Mouse (Mus musculus) MEL (cell line): Measurements from ENCODE around the gene Pard3b. TPM values are rescaled to one million over a fixed set of nuclear protein-coding genes. Genes with fewer than 3 reads are reported as not detected.

Experiments used
- DNase-seq: peaks from one replicate; pipeline ENCODE4 v3.0.0; 2011; ENCODE audit warnings: low read depth, low spot score
- H3K27ac ChIP-seq: 2 replicates; pipeline ENCODE4 v1.5.1; 2012; ENCODE audit warnings: low read depth, mild to moderate bottlenecking, control low read depth, low read length, moderate library complexity; ENCODE audit not compliant: control insufficient read depth
- H3K27me3 ChIP-seq, 2 experiments: fragments of 150-350 bp in 1 of 2; sonication (generic) in 1 of 2; 2 replicates each; pipeline ENCODE4 v1.6.1; 2012; ENCODE audit warnings: low read length in 2 of 2, mild to moderate bottlenecking in 2 of 2, improper control_type of control experiment in 1 of 2, moderate library complexity in 1 of 2; ENCODE audit not compliant: insufficient read depth in 2 of 2, control insufficient read depth in 1 of 2
- H3K36me3 ChIP-seq, 2 experiments: 2 replicates each; pipeline ENCODE4 v1.6.1; 2012 to 2014; ENCODE audit warnings: low read length in 2 of 2, improper control_type of control experiment in 1 of 2, inconsistent platforms in 1 of 2, mild to moderate bottlenecking in 1 of 2; ENCODE audit not compliant: insufficient read depth in 2 of 2, control insufficient read depth in 1 of 2
- H3K4me1 ChIP-seq, 2 experiments: fragments of 150-350 bp in 1 of 2; sonication (generic) in 1 of 2; 2 replicates each; pipeline ENCODE4 v1.6.1; 2012; ENCODE audit warnings: low read length in 2 of 2, improper control_type of control experiment in 1 of 2, mild to moderate bottlenecking in 1 of 2; ENCODE audit not compliant: insufficient read depth in 2 of 2, control insufficient read depth in 1 of 2
- H3K4me3 ChIP-seq, 2 experiments: fragments of 150-350 bp in 1 of 2; sonication (generic) in 1 of 2; 2 replicates each; pipeline ENCODE4 v1.5.1; 2012; ENCODE audit warnings: low read depth in 2 of 2, low read length in 2 of 2, mild to moderate bottlenecking in 2 of 2, moderate library complexity in 2 of 2, control low read depth in 1 of 2, improper control_type of control experiment in 1 of 2; ENCODE audit not compliant: control insufficient read depth in 1 of 2, insufficient read depth in 1 of 2
- H3K79me2 ChIP-seq: 2 replicates; pipeline ENCODE4 v1.6.1; 2012; ENCODE audit warnings: mild to moderate bottlenecking, low read length, moderate library complexity; ENCODE audit not compliant: control insufficient read depth, poor library complexity, insufficient read depth
- H3K9ac ChIP-seq: 2 replicates; pipeline ENCODE4 v1.6.1; 2012; ENCODE audit warnings: low read depth, mild to moderate bottlenecking, control low read depth, low read length, moderate library complexity; ENCODE audit not compliant: control insufficient read depth, poor library complexity, severe bottlenecking
- H3K9me3 ChIP-seq: fragments of 150-350 bp; sonication (generic); replicated peaks from 2 replicates; pipeline ENCODE4 v1.6.1; 2012; ENCODE audit warnings: mild to moderate bottlenecking, low read length, improper control_type of control experiment, moderate library complexity; ENCODE audit not compliant: insufficient read depth
- CHD2 ChIP-seq: IDR thresholded peaks from 2 replicates; pipeline ENCODE4 v1.6.1; 2011; ENCODE audit warnings: low read length, improper control_type of control experiment
- E2F4 ChIP-seq: IDR thresholded peaks from 2 replicates; pipeline ENCODE4 v1.6.1; 2011; ENCODE audit warnings: low read depth, low read length, improper control_type of control experiment, borderline replicate concordance
- JUND ChIP-seq: IDR thresholded peaks from 2 replicates; pipeline ENCODE4 v1.6.1; 2011; ENCODE audit warnings: low read depth, mild to moderate bottlenecking, improper control_type of control experiment, low read length
- KAT2A ChIP-seq: conservative IDR thresholded peaks from 2 replicates; pipeline ENCODE4 v1.6.1; 2012; ENCODE audit warnings: low read depth, low read length, improper control_type of control experiment, inconsistent platforms
- MAZ ChIP-seq: IDR thresholded peaks from 2 replicates; pipeline ENCODE4 v1.6.1; 2012; ENCODE audit warnings: low read depth, mild to moderate bottlenecking, inconsistent platforms, low read length, improper control_type of control experiment
- MEF2A ChIP-seq: IDR thresholded peaks from 2 replicates; pipeline ENCODE4 v1.6.1; 2014; ENCODE audit warnings: low read depth, mild to moderate bottlenecking, inconsistent platforms, low read length, improper control_type of control experiment; ENCODE audit not compliant: poor library complexity, insufficient replicate concordance, severe bottlenecking; ENCODE audit errors: extremely low read depth
- MYC ChIP-seq: IDR thresholded peaks from 2 replicates; pipeline ENCODE4 v1.6.1; 2011; ENCODE audit warnings: low read depth, mild to moderate bottlenecking, low read length, improper control_type of control experiment, moderate library complexity
- NELFE ChIP-seq: IDR thresholded peaks from 2 replicates; pipeline ENCODE4 v1.6.1; 2011; ENCODE audit warnings: low read depth, low read length, improper control_type of control experiment
- NRF1 ChIP-seq: IDR thresholded peaks from 2 replicates; pipeline ENCODE4 v1.6.1; 2014; ENCODE audit warnings: low read depth, mild to moderate bottlenecking, inconsistent platforms, low read length, improper control_type of control experiment, moderate library complexity; ENCODE audit not compliant: poor library complexity, insufficient read depth, severe bottlenecking
- POLR2A ChIP-seq, 2 experiments: IDR thresholded peaks; 2 replicates each; pipeline ENCODE4 v1.6.1; 2011 to 2012; ENCODE audit warnings: low read length in 2 of 2, mild to moderate bottlenecking in 2 of 2, control low read depth in 1 of 2, improper control_type of control experiment in 1 of 2, low read depth in 1 of 2, moderate library complexity in 1 of 2; ENCODE audit not compliant: control insufficient read depth in 1 of 2, insufficient read depth in 1 of 2, poor library complexity in 1 of 2
- POLR2AphosphoS5 ChIP-seq: IDR thresholded peaks from 2 replicates; pipeline ENCODE4 v1.6.1; 2012; ENCODE audit warnings: low read depth, borderline replicate concordance, mild to moderate bottlenecking, inconsistent platforms, low read length, moderate library complexity, mixed read lengths
- SIN3A ChIP-seq: IDR thresholded peaks from 2 replicates; pipeline ENCODE4 v1.6.1; 2012; ENCODE audit warnings: low read length, improper control_type of control experiment, inconsistent platforms
- UBTF ChIP-seq: IDR thresholded peaks from 2 replicates; pipeline ENCODE4 v1.6.1; 2012; ENCODE audit warnings: low read depth, mild to moderate bottlenecking, inconsistent platforms, low read length, improper control_type of control experiment, moderate library complexity, borderline replicate concordance; ENCODE audit not compliant: insufficient read depth
- ZKSCAN1 ChIP-seq: IDR thresholded peaks from 2 replicates; pipeline ENCODE4 v1.6.1; 2012; ENCODE audit warnings: low read depth, mild to moderate bottlenecking, inconsistent platforms, low read length, improper control_type of control experiment, moderate library complexity
- ZMIZ1 ChIP-seq: IDR thresholded peaks from 2 replicates; pipeline ENCODE4 v1.6.1; 2012; ENCODE audit warnings: low read depth, mild to moderate bottlenecking, inconsistent platforms, low read length, improper control_type of control experiment, moderate library complexity
- ZNF384 ChIP-seq: IDR thresholded peaks from 2 replicates; pipeline ENCODE4 v1.6.1; 2012; ENCODE audit warnings: low read depth, mild to moderate bottlenecking, inconsistent platforms, low read length, improper control_type of control experiment
- polyA plus RNA-seq, 2 experiments: library from polyadenylated mRNA; stranded (reverse) in 1 of 2; unstranded in 1 of 2; fragments of >175 nt in 1 of 2; fragments of >200 nt in 1 of 2; gene quantifications; 2 replicates each; pipeline versions ENCODE4 v1.2.1 to v1.2.4; 2012; ENCODE audit warnings: low replicate concordance in 2 of 2, low read depth in 1 of 2; ENCODE audit not compliant: insufficient read length in 2 of 2, insufficient read depth in 1 of 2, missing spikeins in 1 of 2
- total RNA-seq: library from RNA; depleted of rRNA; stranded (reverse); fragments of 300-350 nt; gene quantifications from 2 replicates; pipeline ENCODE4 v1.2.3, GENCODE M21; 2012

Gene Pard3b
- total and polyA plus RNA-seq, 3 experiments, result not detected

GRCm38 (mm10) chr1:62644631-62645278 lies 1006.1 kb downstream of the Pard3b start:
- H3K27ac ChIP-seq, result no peak overlapping the region
- no peak for DNase-seq

GRCm38 (mm10) chr1:62646812-62647211 lies 1008.2 kb downstream of the Pard3b start:
- DNase-seq, result no peak
- H3K9me3 ChIP-seq, result no peaks in the 10 kb centered on the region
- no peak overlapping the region for H3K9ac ChIP-seq
- H3K36me3 ChIP-seq, result no peaks in the 10 kb centered on the region
- no peak overlapping the region for H3K4me3 ChIP-seq
- H3K27ac ChIP-seq, result no peak overlapping the region
- H3K4me1 ChIP-seq, result no peaks in the 10 kb centered on the region
- no peak for TF ChIP-seq POLR2A (IDR thresholded peaks at IDR 0.05; ENCODE audit: control insufficient read depth in 1 of 2, insufficient read depth in 1 of 2, low read depth in 1 of 2, low read length in 2 of 2, poor library complexity in 1 of 2)
- no peaks in the 10 kb centered on the region for H3K79me2 ChIP-seq
- H3K27me3 ChIP-seq, result no peaks in the 10 kb centered on the region

More at GRCm38 (mm10) chr1:62644631-62645278, 1006.1 kb downstream of the Pard3b start:
- no peak overlapping the region for H3K9ac ChIP-seq
- no peak overlapping the region for H3K4me3 ChIP-seq
- H3K4me1 ChIP-seq, result no peaks in the 10 kb centered on the region
- no peaks in the 10 kb centered on the region for H3K9me3 ChIP-seq
- TF ChIP-seq E2F4 (no peak), JUND (no peak), UBTF (no peak), MEF2A (no peak), CHD2 (no peak), ZNF384 (no peak), ZKSCAN1 (no peak), KAT2A (no peak), POLR2AphosphoS5 (no peak), MYC (no peak), SIN3A (no peak), NRF1 (no peak), NELFE (no peak), ZMIZ1 (no peak), MAZ (no peak)
- H3K79me2 ChIP-seq, result no peaks in the 10 kb centered on the region
- no peaks in the 10 kb centered on the region for H3K27me3 ChIP-seq
- H3K36me3 ChIP-seq, result no peaks in the 10 kb centered on the region
